Mouse (Mus musculus): ENCODE measurements at regions not wholly inside any gene's neighbourhood (a gene's known extent, or its start where the extent isn't known, plus 50 kb on each side); places are given as distances from the start of the nearest gene placed in this dataset.

- DNase-seq (ENCODE audit: inconsistent ontology term), result no peak
Measured at GRCm38 (mm10) chr1:89207306-89207705, 137.1 kb downstream of the Sh3bp4 start.

- DNase-seq (ENCODE audit: inconsistent ontology term), result no peak
Measured at GRCm38 (mm10) chr1:89211116-89211515, 140.9 kb downstream of the Sh3bp4 start.

GRCm38 (mm10) chr1:89228426-89228825 is 158.2 kb downstream of the Sh3bp4 start:
- DNase-seq (ENCODE audit: inconsistent ontology term), result peak; percentile 23

- no peak for DNase-seq (ENCODE audit: inconsistent ontology term)
Measured at GRCm38 (mm10) chr1:89231756-89232155, 161.5 kb downstream of the Sh3bp4 start.

GRCm38 (mm10) chr1:89232391-89232790 is 162.2 kb downstream of the Sh3bp4 start:
- DNase-seq (ENCODE audit: inconsistent ontology term), result no peak

- no peak for DNase-seq (ENCODE audit: inconsistent ontology term)
Measured at GRCm38 (mm10) chr1:89234895-89235294, 164.7 kb downstream of the Sh3bp4 start.

- DNase-seq (ENCODE audit: inconsistent ontology term), result peak; percentile 79
Measured at GRCm38 (mm10) chr1:89235296-89235695, 165.1 kb downstream of the Sh3bp4 start.

- DNase-seq (ENCODE audit: inconsistent ontology term), result no peak
Measured at GRCm38 (mm10) chr1:89237696-89238095, 167.5 kb downstream of the Sh3bp4 start.

GRCm38 (mm10) chr1:89244598-89244997 is 174.4 kb downstream of the Sh3bp4 start:
- DNase-seq (ENCODE audit: inconsistent ontology term), result no peak

- DNase-seq (ENCODE audit: inconsistent ontology term), result peak; percentile 69
Measured at GRCm38 (mm10) chr1:89245202-89246003, 175.2 kb downstream of the Sh3bp4 start.

- no peak for DNase-seq (ENCODE audit: inconsistent ontology term)
Measured at GRCm38 (mm10) chr1:89251753-89252152, 181.5 kb downstream of the Sh3bp4 start.

- DNase-seq (ENCODE audit: inconsistent ontology term), result no peak
Measured at GRCm38 (mm10) chr1:89252528-89252927, 182.3 kb downstream of the Sh3bp4 start.

GRCm38 (mm10) chr1:89257945-89258344 is 187.7 kb downstream of the Sh3bp4 start:
- DNase-seq (ENCODE audit: inconsistent ontology term), result no peak

GRCm38 (mm10) chr1:89265771-89266170 is 188.8 kb upstream of the Agap1 start:
- DNase-seq (ENCODE audit: inconsistent ontology term), result no peak

GRCm38 (mm10) chr1:89268806-89269205 is 185.8 kb upstream of the Agap1 start:
- no peak for DNase-seq (ENCODE audit: inconsistent ontology term)

- DNase-seq (ENCODE audit: inconsistent ontology term), result no peak
Measured at GRCm38 (mm10) chr1:89271743-89272142, 182.9 kb upstream of the Agap1 start.

- DNase-seq (ENCODE audit: inconsistent ontology term), result no peak
Measured at GRCm38 (mm10) chr1:89273021-89273420, 181.6 kb upstream of the Agap1 start.

- no peak for DNase-seq (ENCODE audit: inconsistent ontology term)
Measured at GRCm38 (mm10) chr1:89273786-89274362, 180.7 kb upstream of the Agap1 start.

GRCm38 (mm10) chr1:89279382-89279781 is 175.2 kb upstream of the Agap1 start:
- no peak for DNase-seq (ENCODE audit: inconsistent ontology term)

GRCm38 (mm10) chr1:89281107-89281655 is 173.4 kb upstream of the Agap1 start:
- DNase-seq (ENCODE audit: inconsistent ontology term), result no peak

- peak; percentile 49 for DNase-seq (ENCODE audit: inconsistent ontology term)
Measured at GRCm38 (mm10) chr1:89285041-89285440, 169.6 kb upstream of the Agap1 start.

GRCm38 (mm10) chr1:89287136-89287795 is 167.3 kb upstream of the Agap1 start:
- no peak for DNase-seq (ENCODE audit: inconsistent ontology term)
